Mouse (Mus musculus) spleen, adult 2 months (tissue): ENCODE results near the gene Rorc.

ENCODE experiments used
- CTCF ChIP-seq: fragments of 200-500 bp; IDR thresholded peaks from 2 replicates; pipeline ENCODE4 v1.5.1; 2011; ENCODE audit warnings: mild to moderate bottlenecking, inconsistent platforms; ENCODE audit not compliant: insufficient read depth, insufficient read length, insufficient replicate concordance; ENCODE audit errors: extremely low read depth
- POLR2A ChIP-seq: fragments of 200-500 bp; IDR thresholded peaks from 2 replicates; pipeline ENCODE4 v1.6.1; 2011; ENCODE audit warnings: low read depth, low read length, inconsistent platforms

DNA sequence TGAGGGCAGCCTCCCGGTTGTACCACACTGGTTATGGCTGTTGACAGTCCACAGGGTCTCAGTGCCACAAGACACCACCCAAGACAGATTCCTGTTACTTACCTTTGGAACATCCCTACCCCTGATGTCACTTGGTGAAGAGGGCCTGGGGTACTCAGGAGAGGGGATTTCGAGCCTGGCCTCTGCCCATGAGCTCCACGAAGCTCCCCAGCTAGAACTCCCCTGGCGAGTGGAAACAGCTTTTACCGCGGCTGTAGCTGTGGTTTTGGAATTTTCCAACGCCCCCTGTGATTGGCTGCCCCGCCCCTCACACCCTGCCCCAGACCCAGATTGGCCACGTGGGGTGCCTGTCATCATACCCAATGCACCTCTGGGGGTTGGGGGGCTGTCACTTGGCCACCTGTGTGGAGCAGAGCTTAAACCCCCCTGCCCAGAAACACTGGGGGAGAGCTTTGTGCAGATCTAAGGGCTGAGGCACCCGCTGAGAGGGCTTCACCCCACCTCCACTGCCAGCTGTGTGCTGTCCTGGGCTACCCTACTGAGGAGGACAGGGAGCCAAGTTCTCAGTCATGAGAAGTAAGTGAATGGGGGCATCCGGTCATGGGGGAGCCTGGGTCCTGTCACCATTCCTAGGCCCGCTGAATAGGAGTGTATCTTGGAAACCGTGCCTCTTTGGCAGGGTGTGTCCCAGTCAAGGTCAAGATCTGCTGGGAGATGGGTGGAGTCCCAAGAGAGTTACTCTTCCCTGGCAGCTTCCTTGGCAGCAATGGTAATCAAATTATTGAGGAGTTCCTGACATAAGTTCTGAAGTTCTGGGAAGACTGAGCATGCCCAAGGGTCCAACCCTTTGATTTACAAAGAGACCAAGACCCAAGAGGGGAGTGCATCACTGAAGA is 4.7 kb downstream of the Rorc start:
- TF ChIP-seq CTCF (no peak), POLR2A (no peak)
